8 mouse cellular contexts compared by ENCODE assay signal in the genomic region with DNA sequence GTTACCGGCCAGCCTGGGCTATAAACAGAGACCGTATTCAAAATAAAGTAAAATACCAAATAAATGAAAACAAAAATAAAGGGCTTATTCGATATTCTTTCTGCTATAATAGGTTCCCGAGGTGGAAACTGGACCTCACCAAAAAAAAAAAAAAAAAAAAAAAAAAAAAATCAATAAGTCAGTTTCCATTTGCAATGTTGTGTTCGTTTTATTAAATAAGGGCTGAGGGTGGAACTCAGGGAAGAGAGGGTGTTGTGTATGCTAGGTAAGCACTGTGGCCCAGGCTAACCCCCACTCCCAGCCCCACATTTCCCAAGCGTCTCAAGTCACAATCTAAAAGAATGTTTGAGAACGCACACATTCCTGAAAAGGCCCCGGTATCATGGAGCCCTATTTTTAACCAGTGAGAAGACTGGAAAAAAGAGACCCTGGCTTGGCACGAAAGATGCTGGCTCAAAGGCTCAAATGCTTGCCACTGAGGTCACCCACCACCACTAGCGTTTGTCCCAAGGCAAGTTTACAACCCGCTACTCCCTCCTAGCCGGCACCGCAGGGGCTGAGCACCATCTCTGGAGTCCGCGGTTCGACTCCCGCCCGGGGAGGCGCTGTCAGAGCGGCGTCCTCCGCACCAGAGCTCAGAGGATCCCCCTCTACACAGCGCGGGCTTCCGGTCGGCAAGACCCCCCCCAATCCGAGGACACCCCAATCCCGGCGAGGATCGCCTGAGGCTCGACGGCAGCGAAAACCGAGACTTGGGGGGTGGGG. TPM values are rescaled to one million over a fixed set of nuclear protein-coding genes. Genes with fewer than 3 reads are reported as not detected.
DNase-seq lines count a peak whose midpoint lies in the region; ATAC-seq and TF ChIP-seq lines count a peak whose summit lies in the region.

No protein-coding gene starts in this region.

- DNase-seq in spleen, adult 2 months (ENCODE audit: low read depth in 1 of 2, low spot score in 2 of 2): peak in 1 of 2 experiments; percentile 16
- no peak for DNase-seq in spleen, adult 12 weeks (ENCODE audit: low spot score)
- no peak for DNase-seq in stomach, postnatal 0 days (ENCODE audit: low spot score)
- DNase-seq in layer of hippocampus, adult 8-10 months (ENCODE audit: low spot score in 2 of 2): no peak

- H3K27me3 ChIP-seq in spleen, adult 2 months (ENCODE audit: control insufficient read depth, insufficient read depth, low read length): no peaks in the 10 kb centered on the region
- H3K27me3 ChIP-seq in forebrain, embryonic 12.5 days: no peaks in the 10 kb centered on the region
- H3K27me3 ChIP-seq in kidney, embryonic 14.5 days (ENCODE audit: control insufficient read depth, insufficient read depth, low read length): no peaks in the 10 kb centered on the region
- H3K27me3 ChIP-seq in stomach, postnatal 0 days (ENCODE audit: control insufficient read depth, insufficient read depth, low read length): no peaks in the 10 kb centered on the region

- peak; percentile 58; the same call in 1 of the 2 replicates for ATAC-seq in forebrain, embryonic 12.5 days (ENCODE audit: low FRiP score)
- ATAC-seq in kidney, embryonic 14.5 days (ENCODE audit: low FRiP score, low TSS enrichment): peak; percentile 67
- ATAC-seq in stomach, postnatal 0 days (ENCODE audit: low FRiP score, low TSS enrichment): peak; percentile 9

- WGBS in spleen, adult 2 months: 12% methylated on average over 34 of the region's 34 CpGs
- WGBS in bone marrow, adult 2 months: 10% methylated on average over 34 of the region's 34 CpGs
- 13% methylated on average over 34 of the region's 34 CpGs for WGBS in forebrain, embryonic 12.5 days
- WGBS in kidney, embryonic 14.5 days: 5% methylated on average over 34 of the region's 34 CpGs
- 17% methylated on average over 34 of the region's 34 CpGs for WGBS in macrophage (ENCODE audit: missing documents)
- 6% methylated on average over 34 of the region's 34 CpGs for WGBS in stomach, postnatal 0 days

- H3K4me2 ChIP-seq in forebrain, embryonic 12.5 days: peak overlapping the region; percentile 72
- H3K4me2 ChIP-seq in kidney, embryonic 14.5 days (replicated peaks; ENCODE audit: low read depth, low read length): peak overlapping the region; percentile 65
- peak overlapping the region; percentile 81 for H3K4me2 ChIP-seq in stomach, postnatal 0 days (replicated peaks; ENCODE audit: low read depth)

- no peak for TF ChIP-seq POLR2A in spleen, adult 2 months (IDR thresholded peaks at IDR 0.05; ENCODE audit: low read depth, low read length)
- TF ChIP-seq POLR2A in bone marrow, adult 2 months (IDR thresholded peaks at IDR 0.05; ENCODE audit: borderline replicate concordance, control insufficient read depth, low read depth, low read length): no peak

- TF ChIP-seq CTCF in spleen, adult 2 months (IDR thresholded peaks at IDR 0.05; ENCODE audit: extremely low read depth, insufficient read depth, insufficient read length, insufficient replicate concordance): no peak
- no peak for TF ChIP-seq CTCF in bone marrow, adult 2 months (IDR thresholded peaks at IDR 0.05; ENCODE audit: control insufficient read depth, insufficient read depth, low read length)
- TF ChIP-seq CTCF in stomach, postnatal 0 days (IDR thresholded peaks at IDR 0.05; ENCODE audit: low read depth): peak; percentile 20; the same call in 1 of the 2 replicates

- peak overlapping the region; percentile 93 for H3K9ac ChIP-seq in forebrain, embryonic 12.5 days
- H3K9ac ChIP-seq in kidney, embryonic 14.5 days (ENCODE audit: low read depth, low read length): peak overlapping the region; percentile 90
- H3K9ac ChIP-seq in stomach, postnatal 0 days (ENCODE audit: low read length): peak overlapping the region; percentile 95

- H3K36me3 ChIP-seq in spleen, adult 2 months (ENCODE audit: control insufficient read depth, insufficient read depth, low read length): peaks cover 14% of the 10 kb centered on the region
- peaks cover 43% of the 10 kb centered on the region for H3K36me3 ChIP-seq in forebrain, embryonic 12.5 days (replicated peaks)
- H3K36me3 ChIP-seq in kidney, embryonic 14.5 days (ENCODE audit: control insufficient read depth, insufficient read depth, low read length): peaks cover 40% of the 10 kb centered on the region
- peaks cover 13% of the 10 kb centered on the region; the same call in 1 of the 2 replicates for H3K36me3 ChIP-seq in macrophage (ENCODE audit: inconsistent target)
- peaks cover 2% of the 10 kb centered on the region; the same call in 1 of the 2 replicates for H3K36me3 ChIP-seq in stomach, postnatal 0 days (ENCODE audit: control insufficient read depth, insufficient read depth, low read length)

- H3K4me3 ChIP-seq in spleen, adult 2 months (ENCODE audit: extremely low read depth, insufficient read depth, insufficient read length): peak overlapping the region; percentile 81
- H3K4me3 ChIP-seq in bone marrow, adult 2 months (replicated peaks; ENCODE audit: control insufficient read depth, low read depth, low read length): peak overlapping the region; percentile 90
- H3K4me3 ChIP-seq in forebrain, embryonic 12.5 days (replicated peaks): peak overlapping the region; percentile 95
- peak overlapping the region; percentile 99 for H3K4me3 ChIP-seq in kidney, embryonic 14.5 days (ENCODE audit: low read length)
- H3K4me3 ChIP-seq in macrophage (ENCODE audit: inconsistent target): peak overlapping the region; percentile 41
- peak overlapping the region; percentile 91 for H3K4me3 ChIP-seq in stomach, postnatal 0 days (ENCODE audit: low read depth, low read length)

- peak overlapping the region; percentile 52; the same call in 1 of the 2 replicates for H3K27ac ChIP-seq in spleen, adult 2 months (ENCODE audit: insufficient read depth, low read length)
- H3K27ac ChIP-seq in bone marrow, adult 2 months (ENCODE audit: control insufficient read depth, insufficient read depth, low read depth, low read length, poor library complexity): peak overlapping the region; percentile 36; the same call in 1 of the 2 replicates
- H3K27ac ChIP-seq in forebrain, embryonic 12.5 days: peak overlapping the region; percentile 80
- peak overlapping the region; percentile 66 for H3K27ac ChIP-seq in kidney, embryonic 14.5 days (ENCODE audit: low read depth, low read length)
- no peak overlapping the region for H3K27ac ChIP-seq in macrophage
- H3K27ac ChIP-seq in stomach, postnatal 0 days (replicated peaks): peak overlapping the region; percentile 82

- peaks cover 3% of the 10 kb centered on the region; the same call in 1 of the 2 replicates for H3K4me1 ChIP-seq in spleen, adult 2 months (ENCODE audit: control insufficient read depth, insufficient read depth, insufficient read length)
- H3K4me1 ChIP-seq in bone marrow, adult 2 months (ENCODE audit: control insufficient read depth, insufficient read depth, low read length): no peaks in the 10 kb centered on the region; the same call in 1 of the 2 replicates
- peaks cover 9% of the 10 kb centered on the region for H3K4me1 ChIP-seq in forebrain, embryonic 12.5 days
- H3K4me1 ChIP-seq in kidney, embryonic 14.5 days (ENCODE audit: control insufficient read depth, insufficient read depth, low read length): no peaks in the 10 kb centered on the region; the same call in 1 of the 2 replicates
- H3K4me1 ChIP-seq in stomach, postnatal 0 days (replicated peaks; ENCODE audit: control insufficient read depth, insufficient read depth): no peaks in the 10 kb centered on the region

- H3K9me3 ChIP-seq in forebrain, embryonic 12.5 days: no peaks in the 10 kb centered on the region
- H3K9me3 ChIP-seq in kidney, embryonic 14.5 days (ENCODE audit: control insufficient read depth, low read length): 0 out of 2 replicates have a peak, but pooled peaks cover 5% of the 10 kb centered on the region
- no peaks in the 10 kb centered on the region for H3K9me3 ChIP-seq in stomach, postnatal 0 days (ENCODE audit: control insufficient read depth, low read length)

- no peak for TF ChIP-seq EP300 in stomach, postnatal 0 days (optimal IDR thresholded peaks at IDR 0.05)

- H3K79me2 ChIP-seq in macrophage (ENCODE audit: inconsistent target): no peaks in the 10 kb centered on the region

RNA-seq across cellular contexts. Expression of gene Pdcd5, which starts 0.8 kb away (rescaled TPM):
- polyA plus RNA-seq in spleen, adult 2 months (2012; rRNA removed): 32.6 and 33.8 TPM in 2 replicates
- polyA plus RNA-seq in bone marrow, adult 2 months (2011; ENCODE audit: insufficient read depth, insufficient read length, low replicate concordance, missing spikeins): 53.5 and 89.4 TPM in 2 replicates
- polyA plus RNA-seq in forebrain, embryonic 12.5 days (2016; fragmentation: Nextera tagmentation; extraction: Ambion mirVana): 265 and 275 TPM in 2 replicates
- 288 and 371 TPM in 2 replicates for polyA plus RNA-seq in kidney, embryonic 14.5 days (2014; fragmentation: Nextera tagmentation; extraction: Ambion mirVana)
- total RNA-seq in macrophage (2018; cell fraction: chromatin; rRNA removed): 10 to 100 TPM in 24 of 26 experiments, 1 to 10 TPM in 2; 3.7 to 67.8 (median 37.7) TPM
- 100 to 1,000 TPM in 12 of 26 experiments, 10 to 100 TPM in 14; 66.2 to 137 (median 99.1) TPM for total RNA-seq in macrophage (2018; cell fraction: cytosol; rRNA removed)
- total RNA-seq in macrophage (2018; cell fraction: nucleus; rRNA removed): 10 to 100 TPM in 24 of 26 experiments, 1 to 10 TPM in 2; 3.4 to 57.5 (median 30.3) TPM
- polyA plus RNA-seq in macrophage (2018): 78.5 to 143 TPM (median 121 TPM) in 3 replicates
- 190 and 196 TPM in 2 replicates for polyA plus RNA-seq in stomach, postnatal 0 days (2015; fragmentation: Nextera tagmentation; extraction: Ambion mirVana)
- total RNA-seq in layer of hippocampus, adult 8-10 months (2022): 10 to 100 TPM; 53.4 to 59.6 (median 54.9) TPM

Comparison
In these comparisons a context has a peak if more than half of its experiments do, and no peak if none do; other contexts are left out.
1. H3K4me3 ChIP-seq: peak in every context shown above with its lines; median percentile 99 in kidney, embryonic 14.5 days; 95 in forebrain, embryonic 12.5 days; 91 in stomach, postnatal 0 days; 90 in bone marrow, adult 2 months; 81 in spleen, adult 2 months; 41 in macrophage.
2. ATAC-seq: peak in every context shown above with its lines; median percentile 67 in kidney, embryonic 14.5 days; 58 in forebrain, embryonic 12.5 days; 9 in stomach, postnatal 0 days.